Mouse (Mus musculus) urinary bladder, postnatal 10 days (tissue): ENCODE results near the gene Gm10282.

Experiments
- DNase-seq: peaks from one replicate; pipeline ENCODE4 v3.0.0; 2022; ENCODE audit warnings: low spot score

The Gm10282 gene

DNA sequence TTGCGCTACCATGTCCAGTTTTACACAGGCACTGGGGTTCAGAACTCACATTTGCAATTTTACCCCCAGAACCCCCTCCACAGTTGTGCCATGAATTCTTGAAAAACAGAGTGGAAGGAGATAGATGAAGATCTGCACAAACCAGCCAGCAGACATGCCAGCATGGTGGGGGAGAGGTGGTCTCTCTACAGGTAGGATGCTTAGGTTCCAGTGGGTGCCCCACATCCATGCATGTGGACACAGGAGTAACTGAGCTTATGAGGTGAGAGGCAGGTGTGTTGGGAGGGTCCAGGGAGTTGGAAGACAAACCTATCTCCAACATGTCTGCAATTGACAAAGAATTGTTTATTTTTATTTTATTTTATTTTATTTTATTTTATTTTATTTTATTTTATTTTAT is 6.1 kb downstream of the Gm10282 start:
- DNase-seq = no peak

DNA sequence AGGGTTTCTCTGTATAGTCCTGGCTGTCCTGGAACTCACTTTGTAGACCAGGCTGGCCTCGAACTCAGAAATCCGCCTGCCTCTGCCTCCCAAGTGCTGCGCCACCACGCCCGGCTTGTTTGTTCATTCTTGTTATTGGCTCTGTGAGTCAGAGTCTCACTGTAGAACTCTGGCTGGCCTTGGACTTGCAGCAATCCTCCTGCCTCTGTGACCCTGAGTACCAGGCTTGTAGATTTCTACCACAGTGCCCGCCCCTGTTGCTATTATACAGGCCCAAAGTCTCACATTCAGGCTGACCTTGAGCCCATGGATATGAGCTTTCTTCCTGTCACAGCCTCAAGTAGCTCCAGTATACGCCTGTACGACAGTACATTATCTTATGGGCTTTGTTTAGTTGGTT is 8.5 kb downstream of the Gm10282 start:
- no peak for DNase-seq

DNA sequence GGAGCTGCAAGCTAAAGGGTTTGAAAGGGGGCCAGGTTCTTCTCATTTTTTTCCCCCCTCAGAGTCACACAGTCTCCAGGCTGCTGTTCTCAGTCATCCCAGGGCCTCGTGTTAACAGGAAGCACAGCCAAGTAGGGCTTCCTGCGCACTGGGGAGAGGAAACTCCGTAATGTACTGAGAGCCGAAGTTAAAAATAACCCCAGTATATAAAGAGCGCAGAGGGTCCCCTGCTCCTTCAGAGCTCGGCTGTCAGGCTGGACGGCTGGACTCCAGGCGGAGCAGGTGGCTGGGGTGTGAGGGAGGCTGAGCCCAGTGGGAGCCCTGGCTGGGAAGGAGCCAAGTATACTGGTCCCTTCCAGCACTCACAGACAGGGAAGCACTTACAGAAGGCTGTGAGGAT is 9.4 kb downstream of the Gm10282 start:
- DNase-seq = no peak

- DNase-seq = no peak
Measured at GRCm38 (mm10) chr8:72295125-72295524, 9.9 kb downstream of the Gm10282 start.

GRCm38 (mm10) chr8:72293309-72293708 is 11.8 kb downstream of the Gm10282 start:
- no peak for DNase-seq

GRCm38 (mm10) chr8:72291104-72291503 is 14.0 kb downstream of the Gm10282 start:
- no peak for DNase-seq

GRCm38 (mm10) chr8:72289051-72289450 is 16.0 kb downstream of the Gm10282 start:
- DNase-seq = no peak

DNA sequence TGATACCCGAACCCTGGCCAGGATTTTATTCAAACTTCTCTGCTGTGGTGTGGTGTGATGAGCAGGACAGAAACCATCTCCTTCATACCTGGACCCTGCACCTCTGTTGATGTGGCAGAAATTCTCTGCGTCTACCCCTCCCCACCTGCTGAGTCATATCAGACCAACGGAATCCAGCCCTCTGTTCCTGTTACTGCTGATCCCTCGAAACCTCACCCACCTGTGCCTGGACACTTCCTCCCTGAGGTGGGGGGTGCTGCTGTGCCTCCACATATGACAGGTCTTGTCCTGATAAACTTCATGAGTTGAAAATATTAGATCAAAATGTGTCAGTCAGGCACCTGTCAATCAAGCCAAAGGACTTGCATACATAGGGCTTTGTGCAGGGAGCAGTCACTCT is 19.8 kb downstream of the Gm10282 start:
- DNase-seq = no peak

GRCm38 (mm10) chr8:72281634-72282033 is 23.4 kb downstream of the Gm10282 start:
- no peak for DNase-seq

GRCm38 (mm10) chr8:72279151-72279550 is 25.9 kb downstream of the Gm10282 start:
- no peak for DNase-seq

GRCm38 (mm10) chr8:72277244-72277643 is 27.8 kb downstream of the Gm10282 start:
- no peak for DNase-seq

DNA sequence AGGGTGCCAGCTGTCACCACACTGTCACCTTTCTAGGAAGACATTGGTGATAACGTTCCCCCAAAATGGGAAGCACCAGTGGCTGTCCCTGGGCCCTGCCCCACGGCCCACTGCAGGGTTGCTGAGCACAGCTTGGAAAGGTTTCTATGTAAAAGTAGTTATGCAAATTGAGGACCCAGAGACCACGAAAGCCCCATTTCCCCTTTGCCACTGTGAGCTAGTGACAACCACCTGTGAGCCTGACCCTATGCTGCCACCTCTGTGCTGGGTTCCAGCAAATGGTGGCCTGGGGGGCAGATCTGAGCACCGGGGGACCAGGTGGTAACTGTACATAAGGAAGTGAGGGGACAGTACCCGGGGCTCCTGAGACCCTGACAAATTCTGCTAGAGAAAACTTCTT is 31.3 kb downstream of the Gm10282 start:
- DNase-seq = no peak

GRCm38 (mm10) chr8:72273111-72273770 is 31.8 kb downstream of the Gm10282 start:
- DNase-seq = no peak

DNA sequence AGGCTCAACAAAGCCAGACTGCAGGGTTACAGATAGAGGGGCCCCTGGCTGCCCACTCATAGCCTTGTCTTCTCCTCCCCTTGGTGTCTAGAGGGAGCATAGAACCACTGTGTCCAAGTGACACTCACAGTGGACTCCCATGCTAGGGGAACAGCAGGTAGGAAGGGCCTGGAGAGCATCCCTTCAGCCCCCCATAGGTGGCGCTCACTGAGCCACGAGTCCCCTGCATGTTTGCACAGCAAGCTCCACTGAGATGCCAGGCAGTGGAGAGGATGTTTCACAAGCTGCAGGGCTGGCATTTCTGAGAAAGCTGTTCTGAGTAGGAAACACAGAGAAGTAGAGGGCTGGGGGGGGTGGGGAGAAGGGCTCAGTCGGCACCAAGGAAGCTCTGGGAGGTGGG is 32.7 kb downstream of the Gm10282 start:
- DNase-seq = no peak

GRCm38 (mm10) chr8:72271691-72272090 is 33.4 kb downstream of the Gm10282 start:
- no peak for DNase-seq

- DNase-seq = no peak
Measured at GRCm38 (mm10) chr8:72271051-72271660, 33.9 kb downstream of the Gm10282 start.

GRCm38 (mm10) chr8:72270606-72271005 is 34.5 kb downstream of the Gm10282 start:
- DNase-seq = no peak

DNA sequence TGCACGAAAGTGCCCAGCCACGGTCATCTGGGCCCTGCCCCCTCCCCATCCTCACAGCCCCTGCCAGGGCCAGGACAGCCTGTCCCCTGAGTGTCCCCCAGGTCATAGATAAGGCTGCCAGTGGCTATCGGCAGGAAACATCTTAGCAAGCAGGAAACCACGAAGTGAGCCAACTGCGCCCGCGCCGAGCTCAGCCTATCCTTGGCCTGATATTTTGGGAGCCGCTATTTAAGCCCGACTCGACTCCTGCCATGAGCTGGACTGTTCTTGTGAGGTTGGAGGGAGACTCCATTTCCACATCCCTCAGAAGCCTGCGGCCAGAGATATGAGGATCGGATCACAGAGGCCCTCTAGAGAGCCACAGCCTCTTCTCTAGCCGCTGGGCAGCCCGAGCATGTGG is 36.7 kb downstream of the Gm10282 start:
- DNase-seq = no peak

DNA sequence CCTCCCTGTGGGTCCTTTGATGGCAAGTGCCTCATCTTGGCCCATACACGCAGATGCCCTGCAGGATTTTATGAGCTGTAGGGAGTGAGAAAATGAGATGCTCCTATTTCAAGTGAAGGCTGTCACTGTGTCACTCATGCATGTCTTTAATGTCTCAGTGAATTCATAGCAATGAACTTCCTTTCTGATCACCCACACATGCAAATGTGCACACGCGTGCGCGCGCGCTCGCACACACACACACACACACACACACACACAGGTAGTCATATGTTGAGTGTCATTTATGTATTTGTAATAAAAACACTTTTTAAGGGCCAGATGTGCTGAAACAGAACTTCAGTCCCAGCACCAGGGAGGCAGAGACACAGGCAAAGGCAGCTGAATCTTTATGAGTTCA is 38.0 kb downstream of the Gm10282 start:
- DNase-seq = no peak

- no peak for DNase-seq
Measured at GRCm38 (mm10) chr8:72266671-72267070, 38.4 kb downstream of the Gm10282 start.

DNA sequence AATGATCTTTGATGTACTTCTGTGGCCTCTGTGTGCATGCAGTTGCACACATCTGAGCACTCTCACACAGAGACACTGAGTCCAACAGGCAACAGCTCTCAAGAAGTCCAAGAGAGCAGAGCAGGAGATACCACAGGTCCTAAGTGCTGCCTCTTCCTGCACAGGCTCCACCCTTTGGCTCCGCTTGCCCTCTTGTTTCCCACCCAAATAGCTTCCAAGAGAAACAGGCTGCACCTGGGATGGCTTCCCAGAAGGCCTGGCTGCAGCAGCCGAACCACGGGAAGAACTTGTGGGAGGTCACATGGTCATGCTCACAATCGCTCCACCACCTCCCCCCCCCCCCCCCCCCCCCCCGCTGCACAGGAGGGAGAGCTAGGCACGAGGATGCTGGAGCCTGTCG is 39.7 kb downstream of the Gm10282 start:
- no peak for DNase-seq

- no peak for DNase-seq
Measured at GRCm38 (mm10) chr8:72263451-72263850, 41.6 kb downstream of the Gm10282 start.

GRCm38 (mm10) chr8:72262756-72263155 is 42.3 kb downstream of the Gm10282 start:
- no peak for DNase-seq

GRCm38 (mm10) chr8:72261872-72262271 is 43.2 kb downstream of the Gm10282 start:
- no peak for DNase-seq
